Mouse (Mus musculus): Measurements from ENCODE around the gene Kdm8.
"Not testable (repeated sequence)": the region's sequence is repeated elsewhere in the genome, so short reads cannot be mapped to it uniquely, and the experiment has no call there.

The Kdm8 gene

DNA sequence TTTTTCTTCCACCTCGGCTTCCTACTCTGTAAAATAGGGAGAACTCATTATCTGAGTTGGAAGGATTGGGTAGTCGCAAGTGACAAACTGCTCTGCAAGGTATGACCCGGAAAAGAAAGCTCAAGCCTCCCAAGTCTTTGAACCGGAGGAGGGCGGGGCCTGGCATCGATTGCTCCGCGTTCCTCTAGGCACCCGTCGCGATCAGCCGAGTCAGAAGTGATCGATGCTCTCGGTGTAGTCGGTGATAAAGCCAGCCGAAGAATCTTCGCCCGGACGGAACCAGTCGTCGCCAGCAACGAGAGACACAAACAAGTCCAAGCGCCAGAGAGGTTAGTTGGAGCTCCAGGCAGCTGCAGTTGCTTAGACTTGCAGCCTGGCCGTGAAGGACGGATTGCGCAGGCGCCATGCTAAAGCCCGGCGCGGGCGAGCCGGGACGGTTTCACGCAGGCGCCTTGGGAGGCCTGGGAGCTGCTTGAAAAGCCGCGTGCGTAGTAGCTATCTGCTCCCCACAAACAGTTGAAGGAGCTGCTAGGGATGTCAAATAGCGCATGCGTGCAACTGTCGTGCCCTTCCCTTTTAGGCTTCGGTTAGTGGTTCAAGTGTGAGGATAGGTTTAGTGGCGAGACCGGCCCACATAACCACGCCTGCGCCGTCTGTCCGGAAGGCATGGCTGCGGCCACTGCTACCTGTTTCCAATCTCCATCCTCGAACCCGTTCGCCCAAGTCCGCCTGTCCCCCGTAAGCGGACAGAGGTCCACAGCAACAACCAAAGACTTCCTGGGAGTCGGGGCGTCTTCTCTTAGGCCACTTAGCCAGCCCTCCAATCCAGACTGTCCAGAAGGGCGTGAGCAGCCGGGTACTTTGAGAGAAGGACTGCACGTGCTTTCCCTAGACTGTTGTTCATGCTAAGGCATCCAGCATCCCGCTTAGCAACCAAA, at the start of gene Kdm8:
Kdm8 (plus strand) TSS at position 213 of the 938 bp plus-strand sequence.
- peak; percentile 87 for DNase-seq (ENCODE audit: low spot score)

DNA sequence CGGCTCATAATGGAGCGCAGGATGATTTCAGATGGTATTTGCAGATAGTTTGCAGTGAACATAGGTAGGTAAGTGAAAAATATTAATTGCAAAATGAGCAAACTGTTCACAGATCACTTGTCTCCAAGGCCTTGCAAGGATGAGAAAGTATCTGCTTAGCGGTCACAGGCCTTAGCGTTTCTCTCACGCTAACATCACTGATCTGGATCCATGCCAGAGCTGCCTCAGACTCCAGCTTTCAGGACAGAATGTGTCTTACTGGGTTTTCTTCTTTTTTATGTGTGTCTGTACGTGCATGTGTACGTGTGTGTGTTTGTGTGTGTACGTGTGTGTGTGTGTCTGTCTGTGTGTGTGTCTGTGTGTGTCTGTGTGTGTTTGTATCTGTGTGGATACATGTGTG, 46.4 kb upstream of the Kdm8 start:
- no peak for DNase-seq (ENCODE audit: low spot score)

DNA sequence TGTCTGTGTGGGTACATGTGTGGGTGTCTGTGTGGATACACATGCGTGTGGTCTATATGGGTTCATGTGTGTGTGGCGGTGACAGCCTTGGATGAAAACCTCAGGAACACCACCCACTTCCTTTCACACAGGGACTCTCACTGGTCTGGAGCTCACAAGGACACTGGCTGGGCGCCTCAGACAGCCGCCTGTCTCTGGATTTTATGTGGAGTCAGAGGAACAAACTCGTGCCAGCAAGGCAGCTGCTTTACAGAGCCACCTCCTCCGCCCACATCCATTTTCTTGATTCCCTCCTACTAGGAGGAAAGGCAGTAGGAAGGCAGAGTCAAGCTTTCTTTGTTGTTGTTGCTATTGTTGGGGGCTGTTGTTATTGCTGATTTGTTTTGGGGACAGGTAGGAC, 45.8 kb upstream of the Kdm8 start:
- no peak for DNase-seq (ENCODE audit: low spot score)

DNA sequence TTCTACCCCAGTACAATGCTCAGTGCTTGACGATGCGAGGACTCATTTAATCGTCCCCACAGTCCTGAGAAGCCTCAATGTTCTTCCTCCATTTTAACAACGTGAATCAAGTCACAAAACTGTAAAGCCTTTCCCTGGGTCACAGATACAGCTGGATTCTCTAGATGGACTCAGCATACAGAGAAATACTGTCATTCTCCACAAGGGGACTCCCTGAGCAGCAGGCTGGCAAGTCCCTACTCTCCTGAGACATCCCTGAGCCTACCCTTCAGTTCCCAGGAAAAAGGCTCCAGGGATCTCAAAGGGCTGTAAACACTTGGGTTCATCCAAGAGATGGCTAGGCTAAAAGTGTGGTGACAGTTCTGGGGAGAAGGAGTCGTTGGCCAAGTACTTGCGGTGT, 37.3 kb upstream of the Kdm8 start:
- DNase-seq (ENCODE audit: low spot score), result no peak

DNA sequence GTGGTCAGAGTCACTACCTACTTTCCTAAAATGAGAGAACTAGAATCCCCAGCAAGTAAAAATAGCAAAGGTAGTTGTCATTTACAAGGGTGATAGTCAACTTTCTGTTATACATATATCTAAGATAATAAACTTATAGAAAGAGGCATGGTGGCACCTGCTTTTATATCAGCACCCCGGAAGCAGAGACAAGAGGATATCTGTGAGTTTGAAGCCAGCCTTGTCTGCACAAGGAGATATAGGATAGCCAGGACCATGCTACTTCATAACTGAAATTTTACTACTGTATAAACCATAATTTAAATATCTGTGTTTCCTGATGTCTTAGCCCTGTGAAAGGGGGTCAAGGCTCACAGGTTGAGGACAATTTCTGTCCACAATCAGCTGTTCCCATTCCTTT, 29.4 kb upstream of the Kdm8 start:
- no peak for DNase-seq (ENCODE audit: low spot score)

DNA sequence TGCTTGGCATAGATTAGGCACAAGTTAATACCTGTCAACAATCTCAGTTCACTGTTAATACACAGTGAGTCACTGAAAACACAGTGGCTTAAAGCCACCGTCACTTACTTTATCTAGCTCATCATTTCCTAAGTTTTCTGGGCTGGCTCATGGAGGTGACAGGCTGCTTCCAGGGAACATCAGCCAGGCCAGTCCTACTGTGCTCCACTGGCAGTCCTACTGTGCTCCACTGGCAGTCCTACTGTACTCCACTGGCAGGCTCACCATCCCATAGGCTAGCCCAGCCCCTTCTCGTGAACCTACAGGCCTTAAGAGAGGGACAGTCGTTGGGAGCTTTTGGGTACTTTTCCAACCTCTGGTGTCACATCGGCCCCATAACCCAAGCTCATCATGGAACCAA, 28.7 kb upstream of the Kdm8 start:
- no peak for DNase-seq (ENCODE audit: low spot score)

DNA sequence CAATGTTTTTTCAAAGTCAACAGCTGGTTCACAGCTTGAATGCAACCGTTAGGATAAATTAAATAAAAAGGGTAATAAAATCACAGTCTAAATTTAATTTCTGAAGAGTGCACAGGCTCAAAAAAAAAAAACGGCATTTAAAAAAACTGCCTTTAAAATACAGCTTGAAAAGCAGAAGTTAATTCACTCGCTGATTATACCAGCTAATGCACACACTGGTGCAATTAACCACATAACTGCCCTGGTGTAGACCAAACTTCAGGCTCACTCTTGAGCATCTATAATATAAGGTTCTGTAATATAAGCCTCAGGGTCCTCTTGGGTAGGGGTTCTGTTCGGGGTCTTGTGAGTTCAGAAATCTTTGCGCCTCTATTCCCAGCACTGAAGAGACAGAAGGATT, 27.7 kb upstream of the Kdm8 start:
- no peak for DNase-seq (ENCODE audit: low spot score)

DNA sequence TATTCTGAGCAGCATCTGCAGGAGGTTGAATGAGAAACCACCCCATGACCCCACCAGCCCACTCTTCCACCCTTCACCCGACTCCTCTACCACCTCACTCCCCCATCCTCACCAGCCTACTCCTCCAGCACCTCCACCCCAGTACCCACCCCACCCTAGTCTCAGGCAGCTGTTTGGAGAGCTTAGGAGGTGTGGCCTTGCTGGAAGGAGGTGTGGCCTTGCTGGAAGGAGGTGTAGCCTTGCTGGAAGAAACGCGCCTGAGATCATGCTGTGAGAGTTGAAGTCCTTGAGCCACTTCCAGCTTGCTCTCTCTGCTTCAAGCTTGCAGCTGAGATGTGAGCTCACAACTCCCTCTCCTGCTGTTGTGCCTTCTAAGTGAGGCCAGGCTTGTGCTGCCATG, 26.1 kb upstream of the Kdm8 start:
- DNase-seq (ENCODE audit: low spot score), result no peak

DNA sequence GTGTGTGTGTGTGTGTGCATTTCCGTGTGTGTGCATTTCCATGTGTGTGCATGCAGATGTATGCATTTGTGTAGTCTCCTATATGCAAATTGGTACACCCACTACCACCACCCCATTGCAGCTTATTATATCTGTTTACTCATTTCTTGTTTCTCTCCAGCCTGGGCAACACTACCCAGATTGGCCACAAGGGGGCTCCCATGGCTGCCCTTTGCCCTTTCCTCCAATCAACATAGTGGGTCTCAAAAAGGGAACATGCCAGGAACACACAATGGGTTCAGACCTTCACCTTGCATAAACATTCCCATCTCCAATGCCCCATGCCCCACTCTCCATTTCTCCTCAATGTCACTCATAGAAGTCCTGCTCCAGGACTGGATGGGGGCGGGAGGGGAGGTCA, 24.3 kb upstream of the Kdm8 start:
- peak; percentile 16 for DNase-seq (ENCODE audit: low spot score)

DNA sequence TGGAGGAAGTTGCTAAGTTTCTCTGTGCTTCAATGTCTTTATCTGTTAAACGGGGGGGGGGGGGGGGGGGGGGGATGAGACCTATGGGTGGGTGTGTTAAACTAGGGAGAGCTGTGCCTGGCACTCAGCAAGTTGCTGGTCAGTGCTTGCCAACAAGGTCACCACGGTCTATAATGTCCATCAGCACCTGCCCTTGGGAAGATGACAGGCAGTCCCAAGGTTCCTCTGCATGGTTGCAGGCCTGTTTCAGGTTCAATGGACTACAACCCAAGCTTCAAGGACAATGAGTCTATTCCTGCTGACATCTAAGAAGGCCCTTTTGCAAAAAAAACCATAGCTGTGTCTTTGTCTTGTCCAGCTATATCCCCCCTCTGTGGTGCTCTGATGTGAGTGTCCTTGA, 22.6 kb upstream of the Kdm8 start:
- no peak for DNase-seq (ENCODE audit: low spot score)

DNA sequence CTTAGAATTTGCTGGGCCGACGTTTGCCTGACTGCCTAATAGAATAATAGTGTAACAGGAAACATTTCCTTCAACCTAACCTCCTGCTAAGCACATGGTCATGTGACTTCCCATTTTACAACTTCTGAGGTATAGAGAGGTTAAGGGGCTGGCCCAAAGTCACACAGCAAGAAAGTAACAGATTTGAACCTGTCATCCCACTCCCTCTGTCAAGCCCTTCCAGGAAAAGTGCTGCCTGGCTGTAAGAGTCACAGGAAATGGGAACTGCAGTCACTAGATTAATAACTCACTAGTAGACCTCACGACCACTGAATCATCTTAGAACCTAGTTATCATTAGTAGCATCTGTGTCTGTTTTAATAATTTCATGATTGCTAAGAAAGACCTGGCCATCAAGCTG, 21.4 kb upstream of the Kdm8 start:
- no peak for DNase-seq (ENCODE audit: low spot score)

DNA sequence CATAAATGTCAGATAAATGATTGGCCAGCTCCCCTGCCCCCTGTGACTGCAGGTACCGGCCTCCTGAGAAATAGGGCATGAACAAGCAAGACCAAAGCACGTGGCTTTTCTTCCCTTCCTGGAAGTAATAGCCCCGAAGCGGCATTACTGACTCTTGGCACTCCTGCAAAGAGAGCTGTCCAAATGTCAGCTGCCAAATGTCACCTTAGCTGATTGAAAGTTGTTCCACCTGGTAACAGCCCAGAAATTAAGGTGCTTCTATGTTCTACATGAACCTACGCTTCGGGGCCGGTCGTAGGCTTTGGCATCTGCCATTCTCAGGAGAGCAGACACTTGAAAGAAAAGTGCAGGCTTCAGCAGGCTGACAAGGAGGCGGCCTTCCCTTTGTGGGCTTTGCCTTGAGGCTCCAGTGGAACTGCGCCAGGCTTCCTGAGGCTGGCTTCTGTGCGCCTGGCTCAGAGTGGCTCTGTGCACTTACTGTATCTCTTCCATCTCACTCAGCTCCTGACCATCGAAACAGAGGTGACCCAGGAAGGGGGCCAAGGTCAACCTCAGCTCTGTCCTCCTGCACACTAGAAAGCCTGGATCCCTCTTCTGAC, 16.9 kb upstream of the Kdm8 start:
- no peak for DNase-seq (ENCODE audit: low spot score)

DNA sequence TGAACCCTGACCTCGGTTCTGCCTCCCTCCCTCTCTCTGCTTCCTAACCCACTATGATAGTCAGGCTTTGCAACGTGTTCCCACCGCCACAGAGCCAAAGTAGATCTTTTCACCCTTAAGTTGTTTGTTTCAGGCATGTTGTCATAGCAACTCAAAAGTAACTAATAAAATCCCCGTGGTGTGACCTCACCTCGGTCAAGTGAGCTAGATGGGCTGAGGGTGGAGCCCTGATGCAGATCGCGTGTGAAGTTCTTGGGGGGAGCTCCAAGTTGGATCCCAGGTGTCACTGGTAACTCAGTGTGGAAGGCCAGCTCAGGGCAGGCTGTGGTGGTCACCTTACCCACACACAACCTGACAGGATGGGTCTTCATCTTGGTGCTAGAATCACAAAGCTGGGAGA, 16.1 kb upstream of the Kdm8 start:
- DNase-seq (ENCODE audit: low spot score), result no peak

DNA sequence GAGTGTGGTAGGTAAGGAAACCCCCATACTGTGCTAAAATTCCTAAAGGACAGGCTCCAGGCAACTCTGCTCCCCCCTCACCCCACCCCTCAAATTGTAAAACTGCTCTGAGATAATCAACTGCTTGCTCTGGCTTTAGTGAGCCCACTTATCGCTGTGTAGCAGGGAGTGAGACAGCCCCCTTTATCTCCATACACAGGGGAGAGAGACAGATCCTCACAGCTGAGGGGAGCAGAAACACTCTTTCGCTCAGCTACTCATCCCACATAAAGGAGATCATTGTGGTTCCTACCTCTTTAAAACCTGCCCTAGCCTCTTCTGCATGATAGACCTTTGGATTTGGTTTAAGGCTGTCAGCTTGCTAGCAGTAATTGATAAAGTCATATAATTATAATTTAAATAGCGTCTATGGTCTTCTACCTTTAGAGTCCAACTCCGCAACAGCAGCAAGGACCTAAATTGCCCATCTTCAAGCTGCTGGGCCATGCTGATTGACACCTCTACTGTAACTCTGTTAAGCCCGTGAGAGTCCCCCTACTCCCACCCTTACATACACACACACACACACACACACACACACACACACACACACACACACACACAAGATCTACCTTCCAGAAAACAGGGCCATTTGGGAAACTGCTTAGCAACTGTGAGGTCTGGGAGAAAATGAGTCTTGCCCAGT, 15.5 kb upstream of the Kdm8 start:
- not testable (repeated sequence) for DNase-seq (ENCODE audit: low spot score)

DNA sequence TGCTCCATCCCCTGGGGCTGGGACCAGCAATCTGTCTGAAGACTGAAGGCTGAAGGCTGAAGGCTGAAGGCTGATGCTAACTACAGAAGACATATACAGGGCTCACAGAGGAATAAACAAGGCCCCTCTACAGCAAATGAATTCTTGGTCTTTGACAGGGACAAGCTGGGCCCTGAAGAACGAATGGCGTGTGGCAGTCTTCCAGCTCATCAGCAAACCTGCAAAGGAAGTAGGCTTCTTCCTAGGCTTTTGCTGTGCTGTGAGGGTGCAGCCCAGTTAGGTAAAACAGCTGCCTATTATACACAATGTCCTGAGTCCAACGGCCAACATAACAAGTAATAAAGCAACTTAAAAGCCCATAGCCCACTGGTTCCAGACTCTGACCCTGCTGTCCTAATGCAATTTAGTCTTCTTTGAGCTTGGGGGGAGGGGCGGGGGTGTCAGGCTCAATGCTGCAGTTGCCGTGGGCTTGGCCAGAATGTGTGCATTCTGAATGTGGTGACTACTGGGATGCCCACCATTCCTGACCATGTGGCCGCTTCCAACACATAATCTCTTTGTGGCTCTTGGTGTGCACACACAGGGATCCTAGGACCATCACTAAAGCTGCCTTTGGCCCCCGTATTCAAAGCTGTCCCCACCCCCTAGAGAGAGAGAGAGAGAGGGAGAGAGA, 14.2 kb upstream of the Kdm8 start:
- no peak for DNase-seq (ENCODE audit: low spot score)

DNA sequence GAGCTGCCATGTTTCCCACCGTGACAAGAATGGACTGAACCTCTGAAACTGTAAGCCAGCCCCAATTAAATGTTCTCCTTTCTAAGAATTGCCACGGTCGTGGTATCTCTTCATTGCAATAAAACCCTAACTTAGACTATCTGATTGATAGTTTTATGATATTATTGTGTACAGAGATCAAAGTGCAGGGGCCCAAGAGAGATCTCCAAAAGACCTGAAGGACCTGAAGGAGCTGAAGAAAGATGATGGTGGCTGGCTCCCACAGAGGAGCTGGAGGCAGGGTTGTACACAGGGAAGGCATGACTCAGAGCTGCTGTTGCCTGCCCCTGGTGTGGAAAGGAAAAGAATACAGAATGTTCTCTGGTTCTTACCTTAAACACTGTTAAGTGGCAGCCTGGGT, 10.6 kb upstream of the Kdm8 start:
- DNase-seq (ENCODE audit: low spot score), result no peak

DNA sequence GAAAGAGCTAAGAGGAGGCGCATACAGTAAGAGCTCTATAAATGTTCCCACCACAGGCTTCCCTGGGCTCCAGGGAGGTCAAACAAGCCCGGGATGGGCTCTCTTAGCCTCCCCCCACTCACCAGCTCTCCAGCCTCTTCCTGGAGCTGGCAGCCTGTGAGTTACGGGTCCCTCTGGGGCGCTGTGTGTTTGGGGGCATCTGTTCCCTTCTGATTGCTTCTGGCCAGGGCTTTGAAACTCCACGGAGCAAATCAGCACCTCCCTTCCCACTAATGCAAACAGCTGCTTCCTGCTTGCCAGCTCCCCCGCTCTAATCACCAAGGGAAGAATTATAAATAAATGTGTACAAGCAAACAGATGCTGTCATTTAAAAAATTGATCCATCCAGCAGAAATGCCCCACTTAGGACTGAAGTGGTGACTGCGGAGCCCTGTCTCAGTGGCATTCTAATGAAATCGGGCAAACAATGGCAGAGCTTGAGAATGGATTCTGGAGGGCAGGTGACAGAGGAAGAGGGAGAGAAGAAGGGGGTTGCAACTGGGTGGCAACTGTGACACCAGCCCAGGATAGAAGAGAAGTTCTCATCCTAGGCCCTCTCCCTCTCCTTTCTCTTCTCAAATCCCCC, 9.7 kb upstream of the Kdm8 start:
- DNase-seq (ENCODE audit: low spot score), result no peak

DNA sequence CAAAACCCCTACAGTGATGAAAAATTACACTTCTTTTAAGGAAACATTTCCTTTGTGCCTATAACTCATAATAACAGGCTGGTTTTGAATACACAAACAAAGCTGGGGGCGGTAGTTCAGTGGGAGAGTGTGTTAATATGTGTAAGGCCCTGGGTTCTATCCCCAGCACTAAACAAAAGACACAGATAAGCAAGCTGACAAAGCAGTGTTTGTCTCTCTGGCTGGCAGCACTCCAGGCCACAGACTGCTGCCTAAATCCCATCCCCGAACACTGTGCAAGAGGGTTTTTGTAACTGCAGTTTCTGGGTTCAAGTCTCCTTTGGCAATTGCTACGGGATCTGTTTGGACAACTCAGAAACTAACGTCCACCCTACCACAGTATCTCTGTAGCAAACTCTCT, 2.2 kb upstream of the Kdm8 start:
- DNase-seq (ENCODE audit: low spot score), result no peak

DNA sequence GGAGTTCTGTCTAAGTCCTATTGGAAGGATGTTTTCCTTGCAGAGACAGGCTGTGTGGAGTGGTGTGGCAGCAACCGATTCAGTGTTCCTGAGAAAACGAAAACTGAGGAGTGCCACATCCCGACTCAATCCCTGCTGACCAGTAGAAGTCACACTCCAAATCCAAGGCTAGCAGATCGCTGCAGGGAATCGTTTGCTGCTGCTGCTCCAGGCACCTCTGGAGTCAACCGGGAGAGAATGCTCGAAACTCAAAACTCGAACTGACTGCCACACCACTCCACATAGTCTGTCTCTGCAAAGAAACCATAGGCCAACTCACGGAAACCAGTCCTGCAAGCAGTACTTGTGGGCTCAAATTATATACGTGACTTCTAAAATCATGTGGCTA, 406 bp upstream of the Kdm8 start:
- DNase-seq (ENCODE audit: low spot score), result no peak

DNA sequence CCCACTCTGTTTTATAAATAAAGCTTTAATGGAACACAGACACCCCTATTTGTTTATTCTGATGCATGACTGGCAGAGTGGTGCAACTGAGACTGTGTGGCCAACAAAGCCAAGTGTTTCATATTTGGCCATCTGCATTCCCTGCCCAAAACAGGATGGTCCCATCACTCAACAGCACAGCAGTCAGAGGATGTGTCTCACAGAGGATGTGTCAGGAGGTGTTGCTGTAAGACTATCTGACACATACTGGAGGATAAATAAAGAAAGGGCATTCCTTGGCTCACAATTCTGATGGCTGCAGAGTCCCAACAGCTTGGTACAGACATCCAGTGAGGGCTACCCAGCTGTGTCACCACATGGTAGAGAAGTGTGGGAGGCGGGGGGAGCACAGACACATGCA, 6.2 kb downstream of the Kdm8 start:
- DNase-seq (ENCODE audit: low spot score), result no peak

DNA sequence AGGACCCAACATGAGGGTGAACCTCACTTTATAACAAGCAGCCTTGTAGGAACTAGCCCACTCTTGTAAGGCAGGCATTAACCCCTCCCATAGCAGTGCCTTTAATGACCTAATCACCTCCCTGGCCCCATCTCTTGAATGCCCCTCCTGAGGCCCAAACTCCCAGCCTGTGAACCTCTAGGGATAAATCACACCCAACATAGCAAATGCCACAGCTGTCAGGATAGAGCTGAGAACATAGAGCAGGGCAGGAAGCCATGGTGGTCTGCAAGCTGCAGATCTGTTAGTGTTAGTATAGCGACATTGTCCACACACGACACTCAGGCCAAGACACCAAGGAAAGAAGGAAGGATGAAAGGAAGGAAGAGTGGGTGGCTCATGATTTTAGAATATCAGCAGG, 6.6 kb downstream of the Kdm8 start:
- DNase-seq (ENCODE audit: low spot score), result no peak

DNA sequence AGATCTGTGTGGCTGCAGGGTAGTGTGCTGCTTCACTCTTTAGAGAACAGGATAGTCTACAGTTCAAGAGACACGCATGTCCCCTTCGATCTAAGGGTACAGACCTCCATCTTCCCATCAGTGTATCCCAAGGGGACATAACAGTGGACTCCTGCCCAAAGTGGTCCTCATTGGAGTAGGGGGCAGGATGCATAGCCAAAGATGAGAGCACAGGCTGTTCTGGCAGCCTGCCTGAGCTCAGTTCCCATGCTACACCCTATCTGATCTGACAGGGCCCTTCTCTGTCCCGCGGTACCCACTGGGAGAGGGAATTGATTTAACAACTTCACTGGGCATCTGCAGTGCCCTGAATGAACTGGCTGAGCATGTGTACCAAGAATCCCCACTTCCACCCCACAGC, 9.2 kb downstream of the Kdm8 start:
- DNase-seq (ENCODE audit: low spot score), result no peak
